Mouse (Mus musculus) liver, postnatal 0 days (tissue): ENCODE measurements around the gene Ano2.
A peak's percentile ranks its signal among the peaks of the same experiment; 100 is the strongest.

Experiments used
- CTCF ChIP-seq: sonication (generic); IDR thresholded peaks from 2 replicates; pipeline ENCODE4 v1.5.1; 2016; ENCODE audit warnings: antibody characterized with exemption, low read depth
- EP300 ChIP-seq: IDR thresholded peaks from 2 replicates; pipeline ENCODE4 v1.6.1; 2016; ENCODE audit warnings: antibody characterized with exemption, low read depth, mild to moderate bottlenecking

GRCm38 (mm10) chr6:125868516-125868915 lies 178.3 kb downstream of the Ano2 start:
- TF ChIP-seq CTCF (peak; percentile 40), EP300 (no peak)
